Mouse (Mus musculus) bone marrow, adult 2 months (tissue): ENCODE data around the gene Txnrd1. TPM values are rescaled to one million over a fixed set of nuclear protein-coding genes. Genes with fewer than 3 reads are reported as not detected.

Experiments
- H3K27ac ChIP-seq: fragments of 200-500 bp; 2 replicates; pipeline ENCODE4 v1.5.1; 2012; ENCODE audit warnings: low read depth, mild to moderate bottlenecking, control low read depth, inconsistent platforms, low read length; ENCODE audit not compliant: control insufficient read depth, poor library complexity, insufficient read depth
- H3K4me1 ChIP-seq: fragments of 200-500 bp; 2 replicates; pipeline ENCODE4 v1.6.1; 2011; ENCODE audit warnings: low read length; ENCODE audit not compliant: control insufficient read depth, insufficient read depth
- H3K4me3 ChIP-seq: fragments of 200-500 bp; replicated peaks from 2 replicates; pipeline ENCODE3; 2011; ENCODE audit warnings: mild to moderate bottlenecking, low read depth, low read length, control low read depth; ENCODE audit not compliant: control insufficient read depth
- CTCF ChIP-seq: fragments of 200-500 bp; IDR thresholded peaks from 2 replicates; pipeline ENCODE4 v1.5.1; 2011; ENCODE audit warnings: low read length, control low read depth; ENCODE audit not compliant: control insufficient read depth, insufficient read depth
- POLR2A ChIP-seq: fragments of 200-500 bp; IDR thresholded peaks from 2 replicates; pipeline ENCODE4 v1.6.1; 2011; ENCODE audit warnings: low read depth, mild to moderate bottlenecking, control low read depth, low read length, borderline replicate concordance; ENCODE audit not compliant: control insufficient read depth
- WGBS: fragments of 180-500 bp; shearing (Covaris S2); methylation state at CpG from one replicate; pipeline ENCODE4 v1.1.7; 2018; 5-methylcytosine and 5-hydroxymethylcytosine counted together
- polyA plus RNA-seq: library from polyadenylated mRNA; stranded (reverse); fragments of >200 nt; gene quantifications from 2 replicates; pipeline ENCODE4 v1.2.4, GENCODE M21; 2011; ENCODE audit warnings: low replicate concordance; ENCODE audit not compliant: missing spikeins, insufficient read depth, insufficient read length

Gene Txnrd1
- polyA plus RNA-seq, 1 experiment: 20.2 TPM

DNA sequence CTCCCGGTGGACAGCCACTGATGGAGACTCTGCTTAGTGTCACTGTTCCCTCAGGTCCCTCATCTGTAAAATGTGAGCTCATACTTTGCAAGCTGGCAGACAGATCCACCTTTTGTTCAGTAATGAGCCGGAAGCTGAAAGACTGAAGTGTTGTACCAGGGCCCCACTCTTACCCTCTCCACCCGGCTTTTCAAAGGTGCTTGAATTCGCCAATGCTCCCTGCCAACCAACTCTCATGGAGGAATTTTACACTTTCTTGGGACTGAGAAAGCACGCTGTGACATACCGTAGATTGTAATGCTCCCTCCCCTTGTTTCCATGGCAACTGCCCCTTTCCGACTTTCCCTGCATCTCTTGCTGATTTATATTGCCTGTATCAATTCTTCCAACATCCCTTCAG is 66.8 kb downstream of the Txnrd1 start:
- Histone ChIP-seq H3K4me3 (peak overlapping the region; percentile 51), H3K27ac (peak overlapping the region; percentile 73; the same call in 1 of the 2 replicates), H3K4me1 (no peaks in the 10 kb centered on the region; the same call in 1 of the 2 replicates)
- WGBS: 77% methylated on average over 7 of the region's 7 CpGs
- TF ChIP-seq POLR2A (no peak), CTCF (no peak)

DNA sequence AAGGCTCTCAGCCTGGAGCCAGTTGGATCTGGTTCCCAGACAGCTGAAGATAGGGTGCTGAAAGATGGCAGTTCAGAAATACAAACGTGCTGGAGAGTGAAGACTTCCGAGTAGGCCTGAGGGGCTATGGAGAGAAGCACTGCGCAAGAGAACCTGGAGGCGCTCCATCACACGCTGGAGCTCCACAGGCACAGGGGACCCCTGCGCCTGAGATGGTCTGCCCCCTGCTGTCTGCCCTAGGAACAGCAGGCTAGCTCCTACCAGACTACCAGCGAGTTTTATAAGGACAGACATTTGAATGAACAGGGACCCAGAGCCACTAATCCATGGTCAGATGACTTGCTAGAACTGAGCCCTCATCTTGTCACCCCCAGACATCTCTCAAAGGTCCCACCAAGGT is 67.7 kb downstream of the Txnrd1 start:
- Histone ChIP-seq H3K27ac (no peak overlapping the region; the same call in 1 of the 2 replicates), H3K4me3 (no peak overlapping the region), H3K4me1 (no peaks in the 10 kb centered on the region; the same call in 1 of the 2 replicates)
- WGBS: 1% methylated on average over 7 of the region's 7 CpGs
- TF ChIP-seq CTCF: peak; percentile 96
- no peak for TF ChIP-seq POLR2A

DNA sequence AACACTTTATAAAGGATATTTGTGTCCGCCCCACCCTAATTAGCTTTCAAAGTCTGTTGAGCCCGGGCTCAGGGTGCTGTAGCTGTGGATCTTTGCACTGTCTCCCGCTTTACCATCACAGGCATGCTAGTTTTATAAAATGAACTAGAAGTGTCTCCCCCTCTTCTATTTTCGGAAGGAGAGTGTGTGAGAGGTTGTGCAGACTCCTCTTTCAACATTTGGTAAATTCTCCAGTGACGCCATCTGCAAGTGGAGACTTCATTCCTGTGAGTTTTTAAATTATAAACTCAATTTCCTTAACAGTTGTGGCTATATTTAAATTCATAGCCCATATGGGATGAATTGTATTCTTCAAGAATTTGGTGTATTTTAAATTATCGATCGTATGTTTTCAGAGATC is 74.8 kb downstream of the Txnrd1 start:
- 80% methylated on average over 7 of the region's 7 CpGs for WGBS
- Histone ChIP-seq H3K4me1 (no peaks in the 10 kb centered on the region), H3K27ac (no peak overlapping the region), H3K4me3 (no peak overlapping the region)
- TF ChIP-seq POLR2A (no peak), CTCF (no peak)

DNA sequence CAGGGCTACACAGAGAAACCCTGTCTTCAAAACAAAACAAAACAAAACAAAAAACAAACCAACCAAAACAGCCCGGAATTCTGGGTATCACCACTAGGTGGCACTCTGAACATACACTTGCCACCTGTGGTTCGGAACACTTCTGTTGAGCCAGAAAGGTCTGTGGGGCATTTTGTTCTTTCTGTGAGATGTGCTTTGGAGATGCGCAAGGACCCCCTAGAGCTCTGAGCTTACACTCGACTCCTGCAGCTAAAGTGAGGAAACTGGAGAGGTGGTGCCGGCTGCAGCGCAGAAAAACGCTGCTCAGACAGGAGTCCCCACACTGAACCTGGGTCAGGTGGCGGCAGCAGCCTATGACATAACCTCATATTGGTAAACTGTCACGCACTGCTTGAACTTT is 75.6 kb downstream of the Txnrd1 start:
- WGBS: 14% methylated on average over 9 of the region's 9 CpGs
- Histone ChIP-seq H3K4me1 (no peaks in the 10 kb centered on the region), H3K27ac (no peak overlapping the region), H3K4me3 (no peak overlapping the region)
- TF ChIP-seq CTCF (peak; percentile 68), POLR2A (no peak)

DNA sequence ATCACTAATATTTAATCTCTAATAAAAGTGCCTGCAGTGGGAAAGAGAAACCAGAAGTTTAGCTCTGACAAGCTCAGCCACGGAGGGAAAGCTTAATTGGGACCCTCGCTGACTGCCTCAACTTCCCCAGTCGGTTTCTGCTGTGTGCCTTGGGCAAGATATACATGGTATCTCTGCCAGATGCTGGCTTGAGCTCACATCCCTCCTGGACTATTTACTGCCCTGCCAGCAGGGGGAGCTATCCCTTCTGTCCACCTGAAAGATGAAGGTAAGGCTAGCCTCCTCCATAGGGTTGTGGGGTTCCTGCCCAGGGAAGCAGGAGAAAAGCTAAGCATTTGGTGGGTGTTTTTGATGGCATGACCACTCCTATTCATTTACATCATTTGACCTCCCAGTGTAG is 76.4 kb downstream of the Txnrd1 start:
- 56% methylated on average over 3 of the region's 3 CpGs for WGBS

DNA sequence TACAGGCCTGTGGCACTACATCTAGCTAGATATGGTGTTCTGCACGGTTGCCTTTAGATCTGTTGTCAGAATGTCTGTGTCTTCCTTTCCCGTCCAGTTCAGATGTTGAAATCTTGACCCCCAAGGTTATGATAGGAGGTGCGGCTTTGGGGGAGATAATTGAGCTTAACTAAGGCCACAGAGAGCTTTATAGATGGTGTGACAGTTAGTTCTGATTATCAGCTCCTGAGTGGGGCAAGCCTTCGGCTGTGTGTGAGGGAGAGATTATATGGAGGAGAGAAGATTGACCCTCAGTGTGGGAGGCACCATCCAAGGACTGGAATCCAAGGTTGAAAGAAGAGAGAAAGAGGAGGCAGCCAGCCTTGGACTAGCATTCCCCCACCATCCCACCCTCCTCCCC is 79.5 kb downstream of the Txnrd1 start:
- H3K4me3 ChIP-seq: no peak overlapping the region
- TF ChIP-seq POLR2A (no peak), CTCF (no peak)
- H3K4me1 ChIP-seq: no peaks in the 10 kb centered on the region
- no peak overlapping the region for H3K27ac ChIP-seq
- 41% methylated on average over 4 of the region's 4 CpGs for WGBS

More for the DNA sequence above, 76.4 kb downstream of the Txnrd1 start:
- H3K4me3 ChIP-seq: no peak overlapping the region
- H3K27ac ChIP-seq: no peak overlapping the region
- TF ChIP-seq POLR2A: no peak
- TF ChIP-seq CTCF: peak; percentile 68
- no peaks in the 10 kb centered on the region for H3K4me1 ChIP-seq

DNA sequence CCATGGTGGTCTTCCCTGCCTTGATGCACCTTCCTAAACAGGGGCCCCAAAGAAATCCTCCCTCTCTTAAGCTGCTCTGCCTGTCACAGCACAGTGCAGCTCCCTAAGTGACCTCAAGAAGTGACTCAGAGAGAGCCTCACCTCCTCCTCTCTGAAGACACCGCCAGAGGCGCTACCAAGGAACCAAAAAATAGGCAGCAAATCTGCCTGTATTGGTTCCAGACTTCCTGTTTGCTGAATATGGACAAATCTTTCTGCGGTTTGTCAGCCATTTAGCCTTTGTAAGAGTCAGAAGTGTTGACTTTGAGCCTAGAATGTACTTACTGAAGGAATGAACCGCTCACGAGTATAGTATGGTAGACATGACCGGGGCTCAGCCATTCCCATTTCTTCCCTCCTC is 80.0 kb downstream of the Txnrd1 start:
- WGBS: 40% methylated on average over 6 of the region's 6 CpGs
- H3K4me3 ChIP-seq: no peak overlapping the region
- TF ChIP-seq CTCF (no peak), POLR2A (no peak)
- no peak overlapping the region for H3K27ac ChIP-seq
- H3K4me1 ChIP-seq: no peaks in the 10 kb centered on the region

DNA sequence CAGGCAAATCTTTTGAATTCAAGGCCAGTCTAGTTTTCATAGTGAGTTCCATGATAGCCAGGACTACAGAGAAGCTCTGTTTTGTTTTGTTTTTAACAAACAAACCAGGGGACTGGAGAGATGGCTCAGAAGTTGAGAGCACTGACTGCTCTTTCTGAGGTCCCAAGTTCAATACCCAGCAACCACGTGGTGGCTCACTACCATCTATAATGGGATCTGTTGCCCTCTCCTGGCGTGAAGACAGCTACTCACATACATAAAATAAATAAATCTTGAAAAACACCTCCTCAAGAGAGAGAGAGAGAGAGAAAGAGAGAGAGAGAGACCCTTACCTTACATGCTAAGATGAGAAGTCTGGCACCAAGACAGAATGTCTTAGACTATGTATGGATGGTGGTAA is 84.9 kb downstream of the Txnrd1 start:
- TF ChIP-seq CTCF (no peak), POLR2A (no peak)
- no peaks in the 10 kb centered on the region; the same call in 1 of the 2 replicates for H3K4me1 ChIP-seq
- WGBS: 47% methylated on average over 2 of the region's 2 CpGs
- no peak overlapping the region for H3K27ac ChIP-seq
- no peak overlapping the region for H3K4me3 ChIP-seq

DNA sequence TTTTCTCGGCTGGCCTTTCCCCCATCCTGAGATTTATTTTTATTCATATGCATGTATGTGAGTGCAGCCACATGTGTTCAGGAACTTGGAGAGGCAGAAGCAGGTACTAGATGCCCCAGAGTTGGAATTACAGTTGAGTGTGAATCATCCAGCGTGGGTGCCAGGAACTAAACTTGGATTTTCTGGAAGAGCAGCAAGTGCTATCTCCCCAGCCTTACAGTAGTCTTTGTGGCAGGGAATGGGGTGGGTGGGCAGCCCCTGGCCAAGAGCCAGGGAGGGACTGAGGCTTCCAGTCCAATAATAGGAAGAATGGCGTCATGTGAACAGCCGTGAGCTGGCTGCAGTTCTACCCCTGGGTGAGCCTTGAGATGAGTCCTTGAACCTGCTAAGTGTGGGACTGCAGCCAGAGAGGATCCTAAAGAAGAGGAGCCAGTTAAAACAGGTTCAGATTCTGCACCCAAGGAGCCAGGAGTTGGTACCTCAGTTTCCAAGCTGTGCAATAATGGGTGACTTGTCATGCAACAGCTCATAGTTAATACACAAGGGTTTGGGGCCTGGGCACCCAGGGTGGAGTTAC is 85.7 kb downstream of the Txnrd1 start:
- WGBS: 72% methylated on average over 4 of the region's 4 CpGs
- Histone ChIP-seq H3K4me1 (no peaks in the 10 kb centered on the region; the same call in 1 of the 2 replicates), H3K27ac (no peak overlapping the region), H3K4me3 (no peak overlapping the region)
- no peak for TF ChIP-seq POLR2A
- TF ChIP-seq CTCF: no peak
